Mouse (Mus musculus): ENCODE results near the gene Pold2. TPM values are rescaled to one million over a fixed set of nuclear protein-coding genes. Genes with fewer than 3 reads are reported as not detected.
"Not testable (repeated sequence)": the region's sequence is repeated elsewhere in the genome, so short reads cannot be mapped to it uniquely, and the experiment has no call there.

Gene Pold2
- total RNA-seq, 2 experiments from 2014 or later, result 18.0 to 19.2 TPM

DNA sequence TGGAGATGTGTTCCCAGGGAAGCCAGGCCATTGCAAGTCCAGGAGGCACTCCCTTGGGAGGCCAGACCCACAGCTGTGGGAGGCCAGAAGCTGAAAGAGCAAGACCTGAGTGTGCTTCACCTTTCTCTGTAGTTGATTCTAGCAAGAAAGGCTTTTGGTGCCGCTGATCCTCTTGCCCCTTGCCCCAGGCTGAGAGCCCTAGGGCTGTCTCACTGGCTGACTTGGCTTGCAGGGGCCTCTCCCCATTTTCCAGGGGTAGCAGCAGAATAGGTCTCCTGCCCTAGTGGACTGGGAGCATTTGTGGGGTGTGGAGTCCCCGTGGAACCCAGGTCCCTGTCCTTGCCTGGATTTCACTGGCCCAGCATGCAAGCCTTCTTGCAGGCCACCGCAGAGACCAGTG, 23.2 kb upstream of the Pold2 start:
- intact Hi-C loops (cut with DNase I), result no loop called here
- no peak for DNase-seq (ENCODE audit: low spot score in 2 of 2)

DNA sequence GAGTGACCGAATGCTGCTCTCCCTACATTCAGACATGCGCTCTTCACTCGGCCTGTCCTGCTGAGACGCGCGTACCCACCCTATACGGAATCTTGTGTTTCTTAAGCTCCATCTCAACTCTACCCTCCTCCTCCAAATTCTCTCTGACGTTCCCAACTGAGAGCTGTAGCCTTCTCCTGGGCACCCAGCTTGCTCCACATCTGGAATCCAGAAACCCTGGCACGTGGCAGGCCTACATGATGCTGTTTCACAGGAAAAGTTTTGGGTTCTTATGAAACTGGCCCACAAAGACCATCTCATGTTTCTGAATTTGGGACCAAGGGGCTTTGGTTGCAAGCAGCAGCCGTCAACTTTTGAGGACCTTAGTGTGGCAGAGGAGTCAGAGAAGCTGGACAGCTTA, 21.2 kb upstream of the Pold2 start:
- intact Hi-C loops (cut with DNase I), result no loop called here
- no peak for DNase-seq (ENCODE audit: low spot score in 2 of 2)

DNA sequence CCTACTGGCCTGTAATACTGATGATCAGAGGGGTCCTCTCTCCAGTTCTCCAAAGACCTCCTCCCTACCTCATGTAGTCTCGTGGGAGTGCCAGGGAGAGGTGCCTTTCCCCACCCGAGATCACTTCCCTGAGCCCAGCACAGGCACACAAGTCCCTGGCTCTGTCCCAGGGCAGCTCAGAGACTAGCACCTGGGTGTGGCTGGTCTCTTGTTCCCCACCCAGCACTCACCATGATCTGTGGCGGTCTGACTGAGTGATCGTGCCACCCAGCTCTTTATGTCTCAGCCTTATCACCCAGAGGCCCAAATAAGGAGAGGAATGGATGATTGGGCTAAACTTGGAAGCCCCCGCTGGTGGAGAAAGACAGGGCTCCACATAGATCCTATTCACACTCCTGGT, 20.4 kb upstream of the Pold2 start, which contains the start of gene Myl7:
Gene Myl7, minus strand, starts transcription at position 252 of the 400 bp plus-strand sequence.
- no peak for DNase-seq (ENCODE audit: low spot score in 2 of 2)
- intact Hi-C loops (cut with DNase I), result no loop called here

DNA sequence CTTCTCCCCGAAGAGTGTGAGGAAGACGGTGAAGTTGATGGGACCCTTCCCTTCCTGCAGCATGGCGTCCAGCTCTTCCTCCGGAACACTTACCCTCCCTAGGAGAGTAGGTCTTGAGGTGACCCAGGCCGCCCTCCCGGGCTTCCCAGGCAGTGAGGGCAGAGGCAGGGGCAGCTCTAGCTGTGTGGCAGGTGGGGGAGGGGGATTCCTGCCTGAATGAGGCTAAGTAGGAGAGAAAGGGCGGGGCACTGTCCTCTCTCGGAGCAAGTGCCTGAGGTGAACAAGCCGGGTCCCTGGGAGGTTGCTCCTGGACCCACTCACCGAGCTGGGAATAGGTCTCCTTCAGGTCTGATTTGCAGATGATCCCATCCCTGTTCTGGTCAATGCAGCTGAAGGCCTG, 19.7 kb upstream of the Pold2 start:
- intact Hi-C loops (cut with DNase I), result no loop called here

DNA sequence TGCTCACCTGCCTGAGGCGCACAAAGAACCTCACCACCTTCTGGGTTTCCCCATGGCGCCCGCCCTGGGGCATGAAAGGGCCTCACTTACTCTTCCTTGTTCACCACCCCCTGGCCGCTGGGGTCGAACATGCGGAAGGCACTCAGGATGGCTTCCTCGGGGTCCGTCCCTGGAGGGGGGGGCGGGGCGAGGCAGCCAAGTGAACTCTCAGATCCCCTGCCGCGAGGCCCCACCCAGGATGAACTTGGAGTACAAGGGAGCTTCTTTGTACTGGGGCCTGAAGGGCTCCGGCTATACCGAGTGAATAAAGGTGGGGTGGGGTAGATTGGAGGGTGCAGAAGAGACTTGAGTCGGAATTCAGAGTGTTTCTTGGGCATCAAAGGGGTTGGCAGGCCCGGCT, 19.1 kb upstream of the Pold2 start:
- no peak for DNase-seq (ENCODE audit: low spot score in 2 of 2)
- intact Hi-C loops (cut with DNase I), result no loop called here

More for the DNA sequence above, 19.7 kb upstream of the Pold2 start:
- no peak for DNase-seq (ENCODE audit: low spot score in 2 of 2)

DNA sequence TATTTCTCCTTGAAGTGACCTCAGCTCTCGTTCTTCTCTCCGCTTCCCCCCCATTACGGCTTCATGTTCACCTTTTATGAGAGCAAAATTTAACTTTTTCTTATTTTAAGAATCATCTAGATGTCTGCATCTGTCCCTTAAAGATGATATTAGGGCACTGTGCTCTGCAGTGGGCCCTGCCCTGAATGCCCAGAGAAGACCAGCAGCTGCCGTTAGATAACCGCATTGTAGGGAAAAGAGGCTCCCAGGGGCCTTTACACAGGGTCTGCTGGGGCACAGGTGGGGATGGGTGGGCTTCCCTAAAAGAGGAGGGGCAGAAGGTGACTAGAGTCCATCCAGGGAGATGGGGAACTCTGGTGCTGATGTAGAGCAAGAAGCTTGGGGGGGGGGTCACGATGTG, 15.7 kb upstream of the Pold2 start:
- no peak for DNase-seq (ENCODE audit: low spot score in 2 of 2)
- intact Hi-C loops (cut with DNase I), result no loop called here

DNA sequence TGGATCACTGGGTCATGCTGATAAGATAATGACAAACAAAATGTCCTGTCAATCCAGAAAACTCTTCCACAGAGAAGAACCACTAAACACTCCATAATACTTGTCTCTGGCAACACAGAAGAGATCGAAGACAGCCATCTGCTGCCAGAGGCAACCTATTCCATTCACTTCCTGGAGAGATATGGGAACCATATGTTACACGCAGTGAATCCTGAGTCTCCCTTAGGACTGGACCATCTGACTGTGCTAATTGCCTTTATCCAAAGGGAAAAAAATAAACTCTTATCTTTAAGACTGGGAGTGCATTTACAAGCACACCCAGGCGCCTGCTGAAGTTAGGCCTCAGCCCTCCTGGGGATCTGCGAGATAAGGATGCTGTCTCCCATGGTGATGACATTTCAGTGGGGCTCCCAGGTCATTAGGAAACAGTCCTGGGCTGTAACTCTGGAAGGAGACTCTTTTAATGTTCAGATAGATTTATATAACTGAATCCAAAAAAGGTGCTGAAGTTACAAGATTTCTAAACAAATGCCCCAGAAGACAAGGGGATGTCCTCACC, 14.8 kb upstream of the Pold2 start:
- DNase-seq (ENCODE audit: low spot score in 2 of 2), result no peak
- intact Hi-C loops (cut with DNase I), result no loop called here

DNA sequence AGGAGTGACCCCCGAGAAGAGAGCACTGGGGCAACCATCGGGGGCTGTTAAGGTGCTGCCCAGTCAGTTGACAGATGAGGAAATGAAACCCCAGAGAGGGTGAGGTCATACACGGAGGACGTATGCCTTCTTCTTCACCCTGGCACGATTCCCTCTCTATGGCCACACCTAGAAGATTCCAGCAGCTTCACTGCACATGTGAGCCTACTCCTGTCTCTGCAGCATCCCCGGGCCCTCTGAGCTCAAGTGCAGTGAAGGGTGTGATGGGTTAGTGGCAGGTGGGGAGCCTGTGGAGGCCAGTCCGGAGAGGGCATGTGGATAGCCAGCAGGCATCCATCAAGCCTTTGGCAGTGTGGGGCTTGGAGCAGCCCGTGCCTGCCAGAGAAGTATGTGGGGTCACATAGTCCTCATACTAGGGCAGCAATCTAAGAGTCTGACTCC, 14.1 kb upstream of the Pold2 start:
- DNase-seq (ENCODE audit: low spot score in 2 of 2), result no peak
- intact Hi-C loops (cut with DNase I), result no loop called here

DNA sequence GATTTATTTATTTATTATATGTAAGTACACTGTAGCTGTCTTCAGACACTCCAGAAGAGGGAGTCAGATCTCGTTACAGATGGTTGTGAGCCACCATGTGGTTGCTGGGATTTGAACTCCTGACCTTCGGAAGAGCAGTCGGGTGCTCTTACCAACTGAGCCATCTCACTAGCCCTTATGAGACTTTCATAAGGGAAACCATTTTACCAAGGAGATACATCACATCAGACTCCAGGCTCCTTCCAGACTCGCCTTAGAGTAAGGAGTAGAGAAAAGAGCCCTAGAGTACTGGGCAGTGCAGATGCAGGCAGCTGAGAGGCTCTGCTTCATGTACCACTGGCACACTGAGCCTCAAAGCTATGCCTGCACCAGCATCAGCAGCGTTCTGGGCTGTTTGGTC, 10.5 kb upstream of the Pold2 start:
- intact Hi-C loops (cut with DNase I); DNase-seq (ENCODE audit: low spot score in 2 of 2): not testable (repeated sequence)

DNA sequence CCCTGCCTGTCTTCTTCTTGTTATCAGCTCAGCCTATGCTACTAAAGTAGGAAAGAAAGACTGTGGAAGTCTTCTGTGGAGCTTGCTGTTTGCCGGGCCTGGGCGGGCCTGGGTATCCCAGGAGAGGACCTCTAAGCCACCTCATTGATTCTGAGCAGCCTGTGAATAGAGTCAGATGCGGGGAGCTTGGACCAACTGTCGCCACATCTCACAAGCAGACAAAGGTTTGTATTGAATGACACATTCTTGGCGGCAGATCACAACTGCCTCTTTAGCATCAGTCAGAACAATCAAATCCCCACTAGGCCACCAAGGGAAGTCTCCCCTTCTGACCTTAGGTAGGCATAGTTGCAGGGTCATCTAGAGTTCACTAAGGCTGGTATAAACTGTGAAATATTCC, 9.2 kb upstream of the Pold2 start:
- DNase-seq (ENCODE audit: low spot score in 2 of 2), result no peak
- intact Hi-C loops (cut with DNase I), result no loop called here

DNA sequence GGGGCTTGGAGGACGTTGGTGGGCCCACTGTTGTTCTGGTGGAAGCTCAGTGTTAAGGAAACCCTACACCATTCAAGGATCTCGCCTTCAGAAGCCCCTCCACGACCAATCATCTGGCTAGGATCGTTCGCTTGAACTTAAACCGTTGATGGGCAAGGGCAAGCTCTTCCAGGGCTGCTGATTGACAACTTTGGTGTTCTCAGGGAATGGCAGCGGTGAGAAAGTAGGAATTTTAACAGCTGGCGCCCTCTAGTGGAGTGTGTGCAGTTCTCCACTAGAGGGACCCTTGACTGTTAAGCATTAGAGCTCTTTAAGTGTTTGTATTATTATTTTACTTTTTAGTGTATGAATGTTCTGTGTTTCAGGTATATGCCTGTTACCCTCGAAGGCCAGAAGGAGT, 8.1 kb upstream of the Pold2 start:
- intact Hi-C loops (cut with DNase I), result no loop called here
- peak; percentile 26 to 50 for DNase-seq (ENCODE audit: low spot score in 2 of 2)

DNA sequence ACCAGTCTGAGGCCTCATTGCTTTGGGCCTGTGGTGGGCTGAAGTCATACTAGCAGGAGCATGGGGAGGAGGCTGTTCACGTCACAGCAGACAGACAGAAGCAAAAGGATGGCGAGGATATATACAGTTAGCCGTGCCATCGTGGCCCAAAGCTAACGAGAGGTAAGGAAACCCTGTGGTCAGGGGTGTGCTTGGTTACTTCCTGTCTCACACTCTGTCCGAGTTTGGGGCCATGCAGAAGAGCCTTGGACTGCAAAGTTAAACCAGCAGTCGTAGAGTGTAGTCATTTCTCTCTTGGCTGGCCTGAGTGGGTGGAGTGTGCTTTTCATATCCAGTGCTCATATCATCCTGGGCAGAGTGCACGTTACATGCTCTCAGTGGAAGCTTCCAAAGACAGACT, 4.4 kb upstream of the Pold2 start:
- no peak for DNase-seq (ENCODE audit: low spot score in 2 of 2)
- intact Hi-C loops (cut with DNase I), result no loop called here

DNA sequence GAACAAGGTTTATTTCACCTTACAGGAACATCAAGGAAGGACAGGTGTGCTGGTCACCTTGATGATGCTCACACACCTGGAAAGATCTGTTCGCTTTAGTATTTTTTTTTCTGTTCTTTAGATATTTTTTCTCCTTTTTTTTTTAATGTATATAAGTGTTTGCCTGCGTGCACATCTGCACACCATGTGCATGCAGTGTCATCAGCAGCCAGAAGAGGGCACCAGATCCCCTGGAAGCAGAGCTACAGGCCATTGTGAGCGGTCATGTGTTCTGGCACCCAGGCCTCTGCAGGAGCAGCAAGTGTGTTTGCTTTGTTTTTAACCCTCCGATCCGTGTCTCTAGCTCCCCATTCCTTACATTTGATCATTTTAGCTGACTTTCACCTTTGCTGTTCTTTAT, 1.8 kb upstream of the Pold2 start:
- intact Hi-C loops (cut with DNase I), result loop anchor here (2.0 to 5.0 kb wide), 3 partner anchors 43 to 93 kb away; partner anchors contain the start of genes Dbnl, Polm and Ykt6
- DNase-seq (ENCODE audit: low spot score in 2 of 2), result no peak

DNA sequence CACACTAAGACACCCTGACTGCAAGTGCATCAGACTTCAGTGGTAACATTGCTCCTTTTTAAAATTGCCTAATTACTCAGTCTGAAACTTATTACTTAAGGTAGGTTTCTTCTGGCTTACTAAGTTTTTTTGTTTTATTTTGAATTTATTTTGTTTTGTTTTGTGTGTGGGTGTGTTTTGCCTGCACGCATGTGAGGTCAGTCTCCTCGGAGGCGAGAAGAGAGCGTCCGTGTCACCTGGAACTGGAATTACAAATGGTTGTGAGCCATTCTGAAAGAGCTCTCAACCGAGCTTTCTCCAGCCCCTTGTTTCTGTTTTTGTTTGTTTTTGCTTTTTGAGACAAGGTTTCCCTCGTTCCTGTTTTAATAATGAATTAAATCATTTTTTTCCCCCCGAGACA, 569 bp upstream of the Pold2 start:
- DNase-seq (ENCODE audit: low spot score in 2 of 2), result no peak
- intact Hi-C loops (cut with DNase I), result loop anchor here (2.0 to 5.0 kb wide), 3 partner anchors 41 to 91 kb away; partner anchors contain the start of genes Dbnl, Polm and Ykt6

DNA sequence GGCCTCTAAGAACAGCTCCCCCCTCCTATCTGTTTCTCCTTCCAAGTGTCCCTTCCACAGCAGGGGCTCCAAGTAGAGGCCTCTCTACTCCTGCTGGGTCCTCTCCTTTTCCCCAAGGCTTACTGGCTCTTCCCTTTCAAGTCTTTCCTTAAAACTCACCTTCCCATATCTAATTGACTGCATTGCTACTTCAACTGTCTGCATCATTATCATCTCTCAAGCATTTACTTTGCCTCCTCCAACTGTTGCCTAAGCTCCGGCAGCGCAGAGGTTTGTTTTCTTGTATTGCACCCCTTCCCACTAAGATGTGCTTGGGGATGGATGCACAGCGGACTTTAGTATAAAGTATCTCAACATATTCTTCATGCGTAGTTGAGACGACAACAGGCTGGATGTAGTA, 671 bp downstream of the Pold2 start:
- intact Hi-C loops (cut with DNase I), result loop anchor here (5.0 kb wide), 2 partner anchors 40 to 90 kb away; partner anchors contain the start of genes Dbnl and Polm
- no peak for DNase-seq (ENCODE audit: low spot score in 2 of 2)

DNA sequence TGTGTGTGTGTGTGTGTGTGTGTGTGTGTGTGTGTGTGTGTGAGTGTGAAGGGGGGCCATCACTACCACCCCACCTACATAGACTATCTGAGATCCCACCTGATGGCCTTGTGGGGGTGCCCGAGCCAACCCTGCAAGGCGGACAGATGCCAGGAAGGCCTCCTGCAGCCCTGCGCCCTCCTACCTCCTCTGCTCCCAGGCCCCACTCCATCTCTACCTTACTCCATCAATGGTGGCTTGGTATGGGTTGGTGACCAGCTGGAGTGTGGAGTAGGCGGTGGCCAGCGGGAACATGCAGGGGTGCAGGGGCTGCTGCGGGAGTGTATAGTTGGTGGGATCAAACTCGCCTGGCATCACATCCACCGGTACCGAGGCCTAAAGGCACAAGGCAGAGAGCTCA, 4.9 kb downstream of the Pold2 start:
- no peak for DNase-seq (ENCODE audit: low spot score in 2 of 2)
- intact Hi-C loops (cut with DNase I), result no loop called here

DNA sequence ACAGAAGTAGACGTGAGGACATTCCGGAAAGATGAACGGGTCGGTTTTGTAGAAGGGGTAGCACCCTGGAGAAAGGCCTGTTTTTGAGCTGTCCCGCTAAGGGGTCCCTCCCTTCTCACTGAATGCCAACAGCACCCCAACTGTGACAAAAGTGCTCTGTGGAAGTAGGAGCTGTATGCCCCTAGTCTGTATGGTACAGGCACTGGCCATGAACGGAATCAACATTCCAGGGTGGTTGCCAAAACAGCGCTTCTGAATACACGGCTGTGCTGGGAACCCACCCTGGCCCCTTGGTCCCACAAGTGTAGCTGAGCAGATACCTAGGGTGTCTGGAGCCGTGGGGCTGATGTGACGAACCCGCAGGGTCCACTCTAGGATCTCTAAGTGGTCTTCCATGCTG, 5.4 kb downstream of the Pold2 start:
- intact Hi-C loops (cut with DNase I), result no loop called here
- DNase-seq (ENCODE audit: low spot score in 2 of 2), result no peak

DNA sequence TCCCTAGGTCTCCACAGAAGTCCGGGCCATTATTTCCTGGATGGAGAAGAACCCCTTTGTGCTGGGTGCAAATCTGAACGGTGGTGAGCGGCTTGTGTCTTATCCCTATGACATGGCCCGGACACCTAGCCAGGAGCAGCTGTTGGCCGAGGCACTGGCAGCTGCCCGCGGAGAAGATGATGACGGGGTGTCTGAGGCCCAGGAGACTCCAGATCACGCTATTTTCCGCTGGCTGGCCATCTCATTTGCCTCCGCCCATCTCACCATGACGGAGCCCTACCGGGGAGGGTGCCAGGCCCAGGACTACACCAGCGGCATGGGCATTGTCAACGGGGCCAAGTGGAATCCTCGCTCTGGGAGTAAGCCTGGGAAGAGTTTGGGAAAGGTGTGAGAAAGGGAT, 8.0 kb downstream of the Pold2 start:
- DNase-seq (ENCODE audit: low spot score in 2 of 2), result no peak
- intact Hi-C loops (cut with DNase I), result no loop called here

DNA sequence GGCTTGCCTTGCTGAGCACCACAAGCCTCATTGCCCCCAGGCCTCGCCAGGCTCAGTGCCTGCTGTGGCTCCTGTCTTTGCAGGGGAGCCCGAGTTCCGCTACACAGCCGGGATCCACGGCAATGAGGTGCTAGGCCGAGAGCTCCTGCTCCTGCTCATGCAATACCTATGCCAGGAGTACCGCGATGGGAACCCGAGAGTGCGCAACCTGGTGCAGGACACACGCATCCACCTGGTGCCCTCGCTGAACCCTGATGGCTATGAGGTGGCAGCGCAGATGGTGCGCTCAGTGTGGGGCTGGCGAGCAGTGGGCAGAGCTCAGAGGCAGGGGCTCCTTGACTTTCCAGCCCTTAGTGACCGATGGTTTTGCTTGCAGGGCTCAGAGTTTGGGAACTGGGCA, 8.8 kb downstream of the Pold2 start:
- DNase-seq (ENCODE audit: low spot score in 2 of 2), result no peak
- intact Hi-C loops (cut with DNase I), result no loop called here

DNA sequence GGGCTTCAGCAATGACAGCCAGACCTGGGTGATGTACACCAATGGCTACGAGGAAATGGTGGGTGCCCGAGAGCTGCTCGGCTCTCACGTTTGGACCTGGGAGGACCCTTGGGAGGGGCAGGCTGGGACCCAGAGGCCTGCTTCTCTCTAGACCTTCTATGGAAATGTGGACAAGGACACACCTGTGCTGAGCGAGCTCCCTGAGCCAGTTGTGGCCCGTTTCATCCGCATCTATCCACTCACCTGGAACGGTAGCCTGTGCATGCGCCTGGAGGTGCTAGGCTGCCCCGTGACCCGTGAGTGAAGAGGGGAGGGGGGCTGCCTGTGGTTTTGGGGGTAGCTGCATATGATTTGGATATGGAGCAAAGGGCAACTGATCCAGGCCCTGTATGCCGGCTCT, 9.8 kb downstream of the Pold2 start:
- no peak for DNase-seq (ENCODE audit: low spot score in 2 of 2)
- intact Hi-C loops (cut with DNase I), result no loop called here

DNA sequence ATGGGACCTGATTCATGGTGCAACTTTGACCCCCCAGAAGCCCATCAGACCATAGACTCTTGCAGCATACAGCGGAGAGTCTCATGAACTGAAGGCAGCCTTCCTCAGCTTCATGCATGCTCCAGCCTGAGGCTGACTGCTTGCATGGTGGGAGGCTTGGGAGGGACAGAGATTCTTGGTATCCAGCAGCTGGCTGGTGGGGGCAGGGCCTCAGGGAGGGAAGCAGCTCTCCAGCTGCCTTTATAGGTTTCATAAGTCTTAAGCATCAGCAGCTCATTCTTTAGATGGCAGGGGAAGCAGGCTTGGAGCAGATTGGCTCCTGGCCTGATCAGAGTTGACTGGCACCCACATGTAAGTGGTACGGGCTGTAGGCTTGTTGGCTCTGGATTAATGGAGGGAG, 10.9 kb downstream of the Pold2 start:
- intact Hi-C loops (cut with DNase I), result no loop called here
- DNase-seq (ENCODE audit: low spot score in 2 of 2), result no peak
